Mouse (Mus musculus) T-cell, adult 2 months (primary cell): ENCODE measurements around the gene Chd5.

Source experiments
- DNase-seq: peaks from one replicate; pipeline ENCODE4 v3.0.0; 2022; ENCODE audit warnings: low spot score

The Chd5 gene

DNA sequence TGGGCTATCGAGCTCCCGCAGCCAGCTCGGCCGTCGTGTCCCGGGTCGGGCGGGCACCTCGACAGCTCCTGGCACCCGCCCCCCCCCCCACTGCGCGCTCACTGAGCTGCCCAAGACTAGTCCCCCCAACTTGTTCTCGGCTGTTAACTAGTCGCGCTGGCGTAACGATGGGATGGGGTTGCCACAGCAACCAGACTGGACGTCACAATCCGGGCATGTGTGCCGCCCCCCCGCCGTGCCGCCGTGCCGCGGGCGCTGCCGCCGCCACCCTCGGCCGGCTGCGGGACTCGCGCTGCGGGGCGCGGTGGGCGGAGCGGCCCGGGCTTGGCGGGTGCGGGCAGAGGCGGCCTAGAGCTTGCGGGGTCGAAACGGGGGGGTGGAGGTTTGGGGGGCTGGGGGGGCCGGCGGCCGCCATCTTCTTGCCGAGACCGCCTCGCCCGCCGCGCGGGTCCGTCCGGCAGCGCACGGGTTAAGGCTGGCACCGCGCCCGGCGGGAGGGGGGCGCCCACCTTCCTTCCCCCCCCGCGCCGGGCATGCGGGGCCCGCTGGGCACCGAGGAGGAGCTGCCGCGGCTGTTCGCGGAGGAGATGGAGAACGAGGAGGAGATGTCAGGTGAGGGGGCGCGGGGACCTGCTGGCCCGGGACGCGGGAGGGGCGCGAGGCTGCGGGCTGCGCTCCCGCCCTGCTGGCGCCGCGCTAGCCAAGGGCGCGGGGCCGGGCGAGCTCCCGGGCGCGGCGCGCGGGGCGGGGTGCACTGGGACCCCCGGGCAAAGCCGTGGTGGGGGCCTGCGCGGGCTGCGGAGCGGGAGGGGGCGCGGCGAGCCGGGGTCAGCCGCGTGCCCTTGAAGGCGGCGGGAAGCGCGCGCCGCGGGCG lies at the start of gene Chd5:
Chd5 (plus strand) TSS at position 233 of the 874 bp plus-strand sequence.
- no peak for DNase-seq

DNA sequence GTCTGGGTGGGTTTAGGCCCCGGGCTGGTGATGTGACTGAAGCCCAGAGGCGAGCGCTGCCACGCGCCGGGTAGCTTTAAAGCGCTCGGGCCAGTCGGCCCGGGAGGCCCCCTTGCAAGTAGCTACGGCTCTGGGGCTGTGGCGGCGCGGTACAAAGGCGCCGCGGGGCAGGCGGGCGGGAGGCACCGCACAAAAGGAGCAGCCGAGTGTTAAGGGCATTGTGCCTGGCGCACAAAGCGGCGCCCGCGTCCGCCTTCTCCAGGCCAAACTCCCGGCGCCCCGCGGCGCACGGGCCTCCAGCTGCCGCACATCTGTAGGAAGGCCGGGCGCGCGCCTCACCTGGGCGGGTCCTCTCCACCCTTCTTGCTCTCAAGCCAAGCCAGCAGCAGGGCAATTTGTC lies 48.1 kb upstream of the Chd5 start:
- DNase-seq: no peak

DNA sequence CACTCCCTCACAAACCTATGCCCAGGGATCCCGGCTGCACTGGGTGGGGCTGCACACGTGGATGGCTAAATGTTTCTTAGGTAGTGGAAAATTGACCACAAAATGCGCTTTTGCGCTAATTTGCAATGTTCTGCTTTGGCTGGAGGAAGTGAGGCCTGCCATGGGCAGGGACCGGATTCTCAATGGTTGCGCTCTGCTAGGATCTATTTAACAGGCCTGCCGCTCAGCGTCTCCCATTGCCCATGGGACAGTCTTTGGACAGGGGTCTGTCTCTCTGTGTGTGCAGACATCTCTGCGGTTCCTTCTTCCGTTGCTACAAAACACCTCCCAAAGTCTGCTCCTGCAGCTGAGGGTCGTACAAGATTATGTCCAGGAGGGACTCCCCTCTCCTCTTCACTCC lies 47.5 kb upstream of the Chd5 start:
- no peak for DNase-seq

DNA sequence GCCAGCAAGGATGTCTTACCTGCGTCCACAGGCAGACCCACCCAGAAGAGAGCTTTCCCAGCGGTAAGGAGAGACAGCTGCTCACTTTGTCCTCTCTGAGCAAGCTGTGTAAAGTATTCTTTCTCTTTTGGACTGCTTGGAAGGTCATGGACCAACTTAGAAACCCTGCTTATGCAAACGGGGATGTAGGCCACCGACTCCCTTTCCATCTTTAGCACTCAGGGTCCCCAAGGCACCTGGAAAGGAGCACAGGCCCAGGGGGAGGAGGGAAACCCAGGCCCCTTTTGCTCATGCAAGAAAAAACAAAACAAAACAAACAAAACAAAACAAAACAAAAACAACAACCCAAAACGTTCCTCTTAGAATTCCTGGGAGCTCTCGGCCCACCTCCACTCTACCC lies 46.9 kb upstream of the Chd5 start, which contains the start of gene Hes3:
Hes3 (minus strand) TSS at position 101 of the 400 bp plus-strand sequence.
- DNase-seq: no peak

DNA sequence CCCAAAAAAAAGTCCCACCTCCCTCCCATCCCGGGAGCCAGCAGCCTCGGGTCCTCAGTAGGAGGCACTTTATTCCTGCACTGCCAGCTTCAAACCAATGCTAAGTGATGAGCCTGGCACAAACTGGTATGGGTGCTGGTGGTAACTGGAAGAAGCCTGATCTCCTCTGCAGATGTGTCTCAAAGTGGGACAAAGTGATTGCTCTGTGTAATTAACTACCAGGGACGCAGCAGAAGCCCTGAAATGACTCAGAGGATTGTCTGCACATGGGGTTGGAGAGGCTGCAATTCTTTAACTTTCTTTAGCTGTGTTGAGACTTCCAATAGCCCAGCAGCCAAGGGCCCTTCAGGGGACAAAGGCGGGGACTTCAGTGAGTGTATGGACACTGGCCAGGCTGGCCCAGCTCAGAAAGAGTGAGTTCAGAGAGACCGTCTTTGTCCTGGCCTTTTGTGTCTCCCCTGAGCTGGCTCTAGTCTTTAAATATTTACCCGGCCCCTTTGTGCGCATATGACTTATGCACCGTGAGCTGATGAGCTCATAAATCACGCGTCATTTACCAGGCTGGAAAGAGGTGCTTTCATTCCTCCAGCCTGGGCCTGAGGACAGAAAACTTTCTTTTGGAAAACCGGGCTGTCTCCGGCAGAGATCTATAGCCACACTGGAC lies 46.2 kb upstream of the Chd5 start:
- DNase-seq: no peak

DNA sequence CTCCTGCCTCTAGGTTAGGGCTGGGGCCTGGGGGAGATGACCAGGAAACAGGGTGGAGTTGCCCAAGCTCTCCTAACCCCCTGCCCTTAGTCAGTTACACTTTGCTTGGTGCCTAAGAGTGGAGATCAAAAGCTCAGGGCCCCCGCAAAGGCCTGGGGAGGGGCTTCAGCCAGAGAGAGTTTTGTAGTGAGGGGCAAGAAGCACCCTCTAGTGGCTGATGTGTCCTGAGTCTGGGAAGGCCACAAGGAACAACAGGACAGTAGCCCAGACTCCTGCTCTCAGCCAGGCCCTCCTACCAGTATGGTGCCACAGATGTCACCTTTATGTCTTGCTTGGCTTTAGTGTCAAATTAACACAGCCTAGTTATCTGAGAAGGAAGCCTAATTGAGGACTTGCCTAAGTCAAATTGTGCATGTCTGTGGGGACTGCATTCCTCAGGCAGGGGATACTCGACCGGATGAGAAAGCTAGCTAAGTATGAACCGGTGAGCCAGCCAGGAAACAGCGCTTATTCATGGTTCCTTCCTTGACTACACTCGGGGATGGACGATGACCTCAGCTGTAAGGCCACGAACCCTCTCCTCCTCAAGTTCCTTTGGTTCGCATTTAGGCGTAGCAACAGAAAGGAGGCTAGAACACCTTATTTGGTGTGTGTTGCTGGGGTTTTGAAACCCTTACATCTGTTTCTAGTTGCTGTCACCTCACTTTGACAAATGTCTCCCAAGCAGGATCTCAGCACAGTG lies 44.1 kb upstream of the Chd5 start:
- no peak for DNase-seq

DNA sequence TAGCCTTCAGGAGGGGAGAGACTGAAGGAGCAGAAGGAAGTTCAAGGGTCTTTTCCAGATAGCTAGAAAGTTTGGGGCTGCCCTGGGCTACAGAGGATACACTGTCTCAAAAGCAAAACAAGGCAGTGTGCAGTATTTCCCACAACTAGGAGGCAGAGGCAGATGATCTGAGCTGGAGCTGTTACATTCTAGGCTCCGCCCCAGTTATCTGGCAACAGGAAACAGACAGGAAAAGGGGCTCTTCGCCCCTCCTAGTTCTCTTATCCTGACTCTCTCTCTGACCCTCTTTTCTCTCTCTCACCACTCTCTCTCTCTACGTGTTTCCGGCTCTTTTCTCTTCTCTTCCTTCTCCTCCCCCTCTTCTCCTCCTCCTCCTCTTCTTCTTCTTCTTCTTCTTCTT lies 42.5 kb upstream of the Chd5 start:
- DNase-seq: peak; percentile 32

DNA sequence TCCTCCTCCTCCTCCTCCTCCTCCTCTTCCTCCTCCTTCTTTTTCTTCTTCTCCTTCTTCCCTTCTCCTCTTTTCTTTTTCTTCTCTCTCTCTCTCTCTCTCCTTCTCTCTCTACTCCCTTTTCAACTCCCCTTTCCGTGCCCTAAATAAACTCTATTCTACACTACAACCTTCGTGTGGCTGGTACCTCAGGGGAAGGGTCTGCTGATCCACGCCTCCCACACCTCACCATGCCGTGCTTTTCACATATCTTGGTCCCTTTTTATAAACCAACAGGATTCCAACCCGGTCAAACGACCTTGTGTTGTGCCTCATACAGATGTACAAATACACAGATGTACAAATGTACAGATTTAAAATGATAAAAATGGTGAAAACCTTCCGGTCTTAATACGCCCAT lies 42.1 kb upstream of the Chd5 start:
- no peak for DNase-seq

DNA sequence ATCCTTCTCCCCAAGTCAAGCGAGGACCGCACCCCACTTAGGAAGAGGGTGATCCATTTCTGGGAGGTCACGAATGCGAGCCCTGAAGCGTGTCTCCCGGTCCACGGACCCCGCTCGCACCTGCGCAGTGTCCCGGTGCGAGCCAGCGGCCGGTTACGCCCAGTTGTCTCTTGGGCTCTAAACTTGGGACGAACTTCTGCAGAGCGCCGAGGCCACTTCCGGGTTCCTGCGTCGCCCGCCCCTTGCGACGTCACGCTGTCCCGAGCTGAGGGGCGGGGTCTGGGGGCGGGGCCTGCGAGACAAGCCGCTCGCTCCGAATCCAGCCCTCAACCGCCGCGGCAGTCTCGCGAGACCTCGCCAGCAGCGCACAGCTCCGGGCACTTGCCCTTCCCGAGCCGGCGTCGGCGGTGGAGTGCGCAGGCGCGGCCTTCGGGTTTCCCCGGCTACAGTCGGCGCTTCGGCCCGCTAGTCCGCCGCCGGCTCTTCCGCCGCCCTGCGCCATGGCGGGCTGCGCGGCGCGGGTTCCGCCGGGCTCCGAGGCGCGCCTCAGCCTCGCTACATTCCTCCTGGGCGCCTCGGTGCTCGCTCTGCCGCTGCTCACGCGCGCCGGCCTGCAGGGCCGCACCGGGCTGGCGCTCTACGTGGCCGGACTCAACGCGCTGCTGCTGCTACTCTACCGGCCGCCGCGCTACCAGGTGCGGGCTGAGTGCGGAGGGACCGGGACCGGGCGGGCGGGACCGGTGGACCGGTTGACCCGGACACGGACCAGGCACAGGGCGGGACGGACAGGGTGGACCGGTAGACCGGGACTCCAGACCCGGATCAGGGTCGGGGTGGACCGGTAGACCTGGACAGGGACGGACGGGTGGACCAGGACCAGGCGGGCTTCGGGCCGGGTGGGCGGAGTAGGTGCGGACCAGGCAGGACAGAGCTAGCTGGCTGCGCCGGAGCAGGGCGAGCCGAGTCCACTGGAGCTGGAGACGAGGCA lies 41.3 kb upstream of the Chd5 start, which contains the start of gene Icmt:
Icmt (plus strand) TSS at position 354 of the 988 bp plus-strand sequence.
- DNase-seq: peak; percentile 100

DNA sequence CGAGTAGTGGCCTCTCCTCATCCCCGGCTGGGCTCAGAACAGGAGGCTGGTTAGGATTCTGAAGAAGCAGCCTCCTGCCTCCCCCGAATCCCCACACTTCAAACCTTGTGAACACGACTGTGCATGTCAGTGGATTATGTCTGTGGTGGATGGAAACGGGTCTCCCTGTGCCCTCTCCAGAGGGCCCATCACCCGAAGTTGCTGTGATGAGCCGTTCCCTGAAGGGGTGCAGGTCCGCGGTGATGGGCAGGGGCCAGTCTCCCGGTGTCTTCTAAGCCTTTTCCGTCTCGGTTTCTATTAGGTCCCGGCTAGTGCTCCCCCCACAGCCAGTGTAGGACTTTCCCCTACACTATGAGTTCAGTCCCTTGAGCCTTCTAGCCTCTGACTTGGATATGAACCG lies 39.6 kb upstream of the Chd5 start:
- DNase-seq: no peak

DNA sequence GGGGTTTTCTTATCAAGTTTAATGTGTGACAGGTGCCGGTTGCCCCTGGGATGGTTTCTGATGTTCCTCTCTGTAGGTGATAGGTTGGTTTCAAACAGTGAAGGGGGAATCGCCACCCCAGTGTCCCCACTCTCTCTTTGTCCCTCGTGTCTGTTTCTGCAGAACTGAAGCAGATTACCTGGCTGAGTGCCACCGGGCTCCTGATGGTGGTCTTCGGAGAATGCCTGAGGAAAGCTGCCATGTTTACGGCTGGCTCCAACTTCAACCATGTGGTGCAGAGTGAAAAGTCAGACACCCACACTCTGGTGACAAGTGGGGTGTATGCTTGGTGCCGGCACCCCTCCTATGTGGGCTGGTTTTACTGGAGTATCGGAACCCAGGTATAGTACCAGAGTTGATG lies 38.1 kb upstream of the Chd5 start:
- no peak for DNase-seq

DNA sequence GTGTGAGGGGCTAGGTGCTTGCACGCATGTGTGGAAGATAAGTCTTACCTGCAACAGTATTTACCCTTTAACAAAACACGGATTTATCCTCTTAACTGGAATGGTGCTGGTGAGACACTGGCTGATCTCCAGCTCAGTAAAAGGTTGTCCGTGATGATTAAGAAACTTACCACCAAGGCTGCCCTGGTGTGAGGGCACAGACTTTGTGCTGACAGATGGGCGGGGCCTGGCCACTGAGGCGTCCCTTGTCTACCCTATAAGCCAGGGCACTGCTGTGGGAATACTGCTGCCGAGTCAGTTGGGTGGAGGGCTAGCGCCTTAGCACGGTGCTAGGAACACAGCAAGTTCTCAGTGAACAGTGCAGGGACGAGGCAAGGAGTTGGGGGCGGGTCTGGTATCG lies 36.4 kb upstream of the Chd5 start:
- DNase-seq: no peak

DNA sequence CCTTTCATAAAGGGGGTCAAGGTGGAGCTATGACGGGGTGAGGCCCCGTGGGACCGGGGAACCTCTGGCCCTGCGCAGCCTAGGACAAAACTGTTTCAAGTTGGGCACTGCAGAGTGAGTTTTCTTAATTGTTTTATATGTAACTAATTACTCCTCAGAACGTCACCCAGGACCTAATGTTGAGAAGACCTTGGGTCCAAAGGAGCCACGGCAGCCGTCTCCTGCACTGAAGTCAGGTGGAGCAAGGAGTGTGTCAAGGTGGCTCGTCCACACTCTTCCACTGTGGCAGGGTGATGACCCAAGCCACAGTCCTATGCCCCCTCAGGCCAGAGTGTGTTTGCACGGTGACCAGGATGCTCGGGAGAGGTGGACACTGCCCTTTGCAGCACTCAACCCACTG lies 35.3 kb upstream of the Chd5 start:
- no peak for DNase-seq

DNA sequence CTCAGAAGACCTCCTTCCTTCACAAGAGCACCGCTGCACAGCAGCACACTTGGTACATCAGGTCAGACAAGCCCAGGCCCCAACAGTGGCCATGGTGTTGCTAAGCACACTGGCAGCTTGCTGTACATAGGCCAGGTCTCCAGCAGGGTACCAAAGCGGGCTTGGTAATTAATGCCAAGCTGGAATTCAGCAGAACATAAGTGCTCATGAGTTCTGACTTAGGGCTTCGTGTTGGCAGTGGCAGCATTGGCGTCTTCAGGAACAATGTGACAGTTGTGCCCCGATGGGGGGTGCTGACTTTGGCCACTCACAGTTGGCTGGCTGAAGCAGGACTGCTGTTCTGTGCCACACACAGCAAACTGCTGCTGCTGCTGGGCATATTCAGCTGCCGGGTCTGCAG lies 33.8 kb upstream of the Chd5 start:
- DNase-seq: no peak

DNA sequence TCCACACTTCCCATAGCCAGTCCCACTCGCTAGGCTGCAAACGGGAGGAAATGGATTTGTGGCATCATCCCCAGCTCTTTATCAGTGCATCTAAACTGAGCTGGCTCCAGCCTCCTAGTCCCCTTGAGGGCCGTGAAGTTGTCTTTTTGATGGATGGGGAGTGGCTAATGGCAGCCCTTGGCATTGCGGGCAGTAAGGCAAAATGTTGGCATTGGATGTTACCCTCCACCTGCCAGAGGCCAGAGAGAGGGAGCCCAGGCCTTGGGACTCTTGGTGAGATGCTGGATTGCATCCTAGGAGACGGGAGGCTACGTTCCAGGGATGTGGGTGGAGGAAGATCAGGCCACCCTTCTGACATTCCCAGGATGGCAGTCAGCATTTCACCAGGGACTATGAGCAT lies 32.5 kb upstream of the Chd5 start:
- no peak for DNase-seq

DNA sequence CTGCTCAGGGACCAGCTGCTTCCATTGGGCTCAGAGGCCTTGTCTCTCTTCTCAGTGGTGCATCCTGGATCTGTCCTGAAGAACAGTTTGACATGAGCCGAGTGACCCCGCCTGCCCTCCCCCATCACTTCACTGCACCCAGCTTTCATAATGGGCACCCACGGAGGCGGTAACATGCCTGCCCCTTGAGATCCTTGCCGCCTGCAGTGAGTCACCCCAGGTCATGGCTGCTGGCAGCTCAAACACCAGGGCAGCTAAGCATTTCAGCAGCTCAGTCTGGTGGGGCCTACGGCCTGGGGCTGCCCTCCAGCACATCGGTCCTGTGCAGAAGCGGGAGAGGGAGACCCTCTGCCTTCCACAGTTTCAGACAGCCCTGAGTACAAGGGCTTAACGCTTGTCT lies 30.9 kb upstream of the Chd5 start:
- DNase-seq: no peak

DNA sequence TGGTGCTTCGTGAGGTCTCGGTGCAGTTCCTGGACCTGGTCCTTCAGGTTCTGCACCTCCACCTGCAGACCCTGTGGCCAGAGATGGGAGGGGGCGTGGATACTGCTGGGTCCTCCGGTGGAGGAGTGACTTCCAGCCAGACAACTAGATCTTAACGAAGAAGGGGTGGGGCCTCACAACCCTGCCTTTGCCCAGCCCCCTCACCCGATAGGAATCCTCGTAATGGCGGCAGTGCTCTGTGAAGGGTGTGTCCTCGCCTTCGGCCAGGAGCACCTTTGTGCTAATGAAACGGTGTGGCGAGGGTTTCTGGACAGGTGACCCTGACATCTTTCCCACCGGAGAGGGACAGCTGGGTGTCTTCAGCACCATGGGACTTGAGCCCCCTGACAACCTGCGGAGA lies 26.3 kb upstream of the Chd5 start:
- DNase-seq: no peak

DNA sequence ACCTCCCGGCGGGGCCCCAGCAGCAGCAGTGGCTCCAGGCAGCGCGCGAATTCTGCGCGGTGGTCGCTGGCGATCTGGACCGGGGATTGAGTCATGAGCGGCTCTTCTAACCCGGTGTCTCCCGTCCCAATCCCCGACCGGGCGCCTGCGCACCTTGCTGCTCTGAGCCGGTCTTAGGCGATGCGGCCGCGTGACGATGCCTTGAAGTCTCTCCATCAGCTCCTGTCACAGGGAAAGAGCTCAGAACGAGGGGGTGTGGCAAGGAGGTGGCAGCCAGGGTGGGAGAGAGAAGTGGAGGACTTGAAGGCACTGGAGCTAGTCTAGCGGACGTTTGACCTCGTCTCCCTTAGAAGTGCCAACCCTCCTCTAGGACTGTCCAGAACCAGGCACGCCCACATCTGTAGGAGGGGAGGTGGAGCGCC lies 25.2 kb upstream of the Chd5 start:
- DNase-seq: peak; percentile 25

DNA sequence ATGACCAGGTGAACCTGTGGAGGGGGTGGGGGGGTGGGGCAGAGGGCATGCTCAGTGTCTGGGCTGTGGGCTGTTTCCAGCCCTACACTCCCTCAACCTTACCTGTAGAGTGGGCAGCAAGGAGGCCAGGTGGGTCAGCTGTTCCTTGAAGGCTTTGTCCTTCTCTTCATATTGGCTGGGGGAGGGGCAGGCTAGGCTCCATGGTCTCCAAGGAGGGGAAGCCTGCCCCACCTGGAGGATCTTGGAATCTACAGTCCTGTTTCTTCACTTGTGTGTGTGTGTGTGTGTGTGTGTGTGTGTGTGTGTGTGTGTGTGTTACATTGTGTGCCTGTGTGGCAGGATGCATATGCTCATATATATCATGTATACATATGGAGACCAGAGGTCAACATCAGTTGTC lies 24.5 kb upstream of the Chd5 start:
- DNase-seq: no peak

DNA sequence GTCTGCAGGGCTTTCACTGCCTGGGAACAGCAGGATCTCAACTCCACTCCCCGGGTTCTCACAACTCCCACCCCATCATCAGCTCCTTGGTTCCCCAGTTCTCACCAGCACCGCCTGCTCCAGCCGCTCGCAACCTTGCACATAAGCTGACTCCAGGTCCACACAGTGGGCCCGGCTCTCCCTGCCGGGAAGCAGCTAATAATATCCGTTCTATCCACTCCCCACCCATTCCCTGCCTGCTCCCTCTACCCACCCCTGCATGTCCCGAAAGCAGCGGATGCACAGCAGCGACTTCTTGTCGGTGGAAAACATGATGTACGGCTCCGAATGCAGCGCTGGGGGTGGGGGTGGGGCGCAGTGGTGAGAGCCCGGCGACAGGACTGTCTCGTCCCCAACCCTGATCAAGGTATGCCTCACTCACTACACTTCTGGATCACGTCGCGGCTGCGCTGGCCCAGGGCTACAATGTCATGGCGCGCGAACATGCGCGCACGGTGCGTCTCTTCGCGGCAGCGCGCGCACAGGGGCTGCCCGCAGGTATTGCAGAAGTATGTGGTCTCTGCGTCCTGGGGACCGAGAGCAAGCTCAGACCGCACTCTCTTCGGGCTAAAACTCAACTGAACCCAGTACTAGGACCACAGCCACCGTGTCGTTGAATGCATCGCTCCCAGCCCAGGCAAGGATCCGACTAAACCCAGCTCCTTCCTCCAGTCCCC lies 22.8 kb upstream of the Chd5 start:
- no peak for DNase-seq

DNA sequence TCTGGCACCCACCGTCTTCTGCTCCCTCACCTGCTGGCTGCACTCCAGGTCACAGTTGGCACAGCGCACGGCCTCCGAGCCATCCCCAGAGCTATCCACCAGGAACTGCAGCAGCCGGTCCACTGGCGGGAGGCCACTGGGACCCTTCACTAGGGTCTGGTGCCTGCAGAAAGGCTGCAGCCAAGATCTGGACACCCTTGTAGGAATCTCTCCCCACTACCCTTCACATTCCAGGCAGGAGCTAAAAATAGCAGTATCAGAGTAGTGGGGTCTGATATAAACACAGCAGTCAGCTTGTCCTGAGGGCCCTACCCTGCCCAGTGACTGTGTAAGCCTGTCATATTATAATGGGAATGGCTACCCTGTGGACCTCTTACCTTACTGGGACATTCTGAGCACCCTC lies 20.8 kb upstream of the Chd5 start:
- no peak for DNase-seq
